Mouse (Mus musculus) brain, embryonic 14.5 days (tissue): ENCODE measurements around the gene Erbb4.

Source experiments
- CTCF ChIP-seq: fragments of 200-500 bp; IDR thresholded peaks from 2 replicates; pipeline ENCODE4 v1.5.1; 2012; ENCODE audit warnings: inconsistent platforms, mild to moderate bottlenecking, moderate library complexity, borderline replicate concordance; ENCODE audit not compliant: insufficient read depth, insufficient read length; ENCODE audit errors: extremely low read depth
- POLR2A ChIP-seq: fragments of 200-500 bp; IDR thresholded peaks from 2 replicates; pipeline ENCODE4 v1.6.1; 2012; ENCODE audit warnings: mild to moderate bottlenecking, inconsistent platforms, borderline replicate concordance; ENCODE audit not compliant: poor library complexity, insufficient read depth, insufficient read length, severe bottlenecking; ENCODE audit errors: extremely low read depth

GRCm38 (mm10) chr1:69124147-69124848 is 16.4 kb upstream of the Erbb4 start:
- no peak for TF ChIP-seq CTCF
- TF ChIP-seq POLR2A = no peak
